Mouse (Mus musculus): Measurements from ENCODE around the gene Has3.

Gene Has3

DNA sequence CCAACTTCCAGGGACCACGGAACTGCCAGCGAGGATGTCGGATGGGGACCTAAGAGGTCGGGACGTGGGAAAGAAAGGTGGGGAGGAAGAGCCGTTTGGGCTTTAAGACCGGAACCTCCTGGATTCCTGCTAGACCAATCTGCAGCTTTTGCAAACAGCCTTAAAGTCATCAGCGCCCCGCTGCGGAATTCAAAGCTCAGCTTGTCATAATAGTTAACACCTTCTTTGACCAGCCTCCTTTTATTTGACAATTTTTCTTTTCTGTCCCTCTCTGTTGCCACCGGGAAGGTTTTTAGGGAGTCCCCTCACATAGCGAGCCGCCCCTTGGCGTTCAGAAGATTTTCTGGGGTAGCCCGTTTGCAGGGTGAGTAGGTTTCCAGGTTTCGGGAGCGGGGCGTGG lies at the start of gene Has3:
Gene Has3, plus strand, starts transcription at position 192 of the 400 bp plus-strand sequence.
- in situ Hi-C loops (cut with MboI; ENCODE audit: unreplicated experiment in 2 of 2) = no loop called here

DNA sequence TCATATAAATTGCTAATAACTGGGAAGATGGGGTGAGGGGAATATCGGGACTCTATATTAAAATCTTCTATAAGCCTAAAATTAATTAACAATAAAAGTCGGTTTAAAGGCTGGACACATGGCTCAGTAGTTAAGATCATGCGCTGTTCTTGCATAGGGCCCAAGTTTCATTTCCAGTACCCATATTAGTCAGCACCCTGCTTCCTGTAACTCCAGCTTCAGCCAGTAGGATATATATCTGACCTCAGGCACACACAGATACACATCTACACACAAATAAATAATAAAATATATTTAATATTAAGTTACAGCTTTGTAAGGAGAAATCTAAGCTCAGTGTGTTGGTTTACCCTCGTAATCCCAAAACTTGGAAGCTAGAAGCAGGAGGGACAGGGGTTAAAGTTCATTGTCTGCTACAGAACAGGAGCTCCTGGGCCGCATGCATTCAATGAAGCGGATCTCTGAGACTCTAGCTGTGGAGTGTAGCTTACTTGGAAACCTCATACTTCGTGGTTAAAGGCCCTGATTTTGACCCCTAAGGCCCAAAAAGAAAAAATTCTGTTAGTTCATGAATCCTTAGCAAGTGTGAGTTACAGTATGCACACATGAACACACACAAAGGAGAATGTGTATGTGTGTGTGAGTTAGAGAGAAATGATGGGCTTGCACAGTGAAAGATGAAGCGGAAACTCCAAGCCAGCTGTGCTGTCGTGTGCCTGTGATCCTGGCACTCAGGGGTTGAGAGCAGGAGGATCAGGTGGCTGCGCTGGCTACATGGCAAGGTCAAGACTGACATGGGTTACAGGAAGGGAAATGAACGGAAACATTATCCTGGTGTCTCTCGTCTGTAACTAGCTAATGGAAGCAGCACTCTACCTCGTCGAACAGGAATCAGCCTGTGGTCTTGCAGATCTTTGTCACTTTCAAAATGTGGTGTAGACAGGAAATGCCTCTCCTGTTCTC lies 49.2 kb upstream of the Has3 start:
- in situ Hi-C loops (cut with MboI; ENCODE audit: unreplicated experiment in 2 of 2) = no loop called here

DNA sequence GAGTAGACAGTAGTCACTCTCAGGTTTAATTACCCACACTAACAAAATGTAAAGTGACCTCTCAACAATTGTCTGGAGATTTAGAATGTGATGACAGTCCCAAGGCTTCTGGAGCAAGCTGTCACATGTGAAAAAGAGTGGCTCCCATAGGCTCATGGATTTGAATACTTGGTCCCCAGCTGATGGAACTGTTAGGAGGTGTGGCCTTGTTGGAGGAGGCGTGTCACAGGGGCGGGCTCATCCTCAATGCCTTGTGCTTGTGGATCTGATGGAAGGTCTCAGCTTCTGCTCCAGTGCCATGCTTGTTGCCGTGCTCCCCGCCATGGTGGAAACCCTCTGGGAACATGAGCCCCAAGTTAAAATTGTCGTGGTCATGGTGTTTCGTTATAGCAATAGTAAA lies 41.1 kb upstream of the Has3 start:
- in situ Hi-C loops (cut with MboI; ENCODE audit: unreplicated experiment in 2 of 2) = no loop called here

DNA sequence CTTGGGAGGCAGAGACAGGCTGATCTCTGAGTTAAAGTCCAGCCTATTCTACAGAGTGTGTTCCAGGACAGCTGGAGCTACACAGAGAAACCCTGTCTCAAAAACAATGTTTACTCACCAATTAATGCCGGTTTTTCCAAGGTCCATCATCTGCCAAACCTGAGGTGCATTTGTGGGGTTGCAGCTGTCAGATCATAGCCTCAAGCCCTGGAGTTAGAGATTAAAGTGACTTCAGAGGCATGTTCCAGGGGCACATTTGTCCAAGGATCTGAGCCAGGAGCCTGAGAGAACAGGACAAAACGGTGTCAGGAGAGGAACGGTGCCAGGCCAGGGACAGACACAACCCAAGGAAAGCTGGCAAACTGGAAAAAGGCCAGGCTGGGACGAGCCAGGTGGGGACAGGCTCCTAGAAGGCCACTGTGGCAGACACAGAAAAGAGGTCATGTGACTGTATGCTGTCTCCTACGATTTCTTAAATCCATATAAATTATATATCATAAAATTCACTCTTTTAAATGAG lies 40.5 kb upstream of the Has3 start:
- in situ Hi-C loops (cut with MboI; ENCODE audit: unreplicated experiment in 2 of 2) = no loop called here

DNA sequence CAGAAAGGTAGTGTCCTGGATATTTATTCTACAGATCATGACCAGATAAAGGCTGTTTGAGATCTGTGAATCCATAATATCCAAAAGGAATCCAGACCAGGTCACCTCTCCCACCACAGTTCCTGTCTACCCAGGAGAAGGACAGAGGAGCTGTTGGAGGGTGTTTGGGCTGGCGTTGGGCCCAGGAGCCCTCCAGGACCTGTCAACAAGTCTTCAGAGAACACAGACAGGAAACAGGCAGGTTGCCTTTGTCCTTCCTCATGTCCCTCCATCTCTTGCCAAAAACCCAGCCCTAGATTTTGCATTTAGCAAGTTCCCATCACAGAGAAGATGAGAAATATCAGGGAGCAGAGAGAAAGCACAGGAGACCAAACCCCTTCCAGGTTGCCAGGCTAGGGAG lies 35.1 kb upstream of the Has3 start:
- in situ Hi-C loops (cut with MboI; ENCODE audit: unreplicated experiment in 2 of 2) = no loop called here

DNA sequence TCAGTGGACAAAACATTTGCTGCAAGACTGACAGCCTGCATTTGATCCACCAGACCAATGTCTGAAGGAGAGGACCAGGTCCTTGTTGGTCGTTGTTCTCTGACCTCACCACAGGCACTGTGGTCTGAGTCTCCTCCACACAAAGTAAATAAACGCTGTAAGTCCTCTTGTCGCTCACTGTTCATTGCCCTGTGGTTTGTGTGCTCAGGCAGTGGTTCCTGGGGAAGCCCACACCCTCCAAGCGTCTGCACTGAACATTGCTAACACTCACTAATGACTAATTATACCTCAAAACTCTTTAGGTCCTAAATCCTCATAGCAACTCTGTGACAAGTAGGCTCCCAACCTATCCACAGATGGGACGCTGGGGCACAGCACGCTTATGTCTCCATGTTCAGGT lies 33.5 kb upstream of the Has3 start:
- in situ Hi-C loops (cut with MboI; ENCODE audit: unreplicated experiment in 2 of 2) = no loop called here

DNA sequence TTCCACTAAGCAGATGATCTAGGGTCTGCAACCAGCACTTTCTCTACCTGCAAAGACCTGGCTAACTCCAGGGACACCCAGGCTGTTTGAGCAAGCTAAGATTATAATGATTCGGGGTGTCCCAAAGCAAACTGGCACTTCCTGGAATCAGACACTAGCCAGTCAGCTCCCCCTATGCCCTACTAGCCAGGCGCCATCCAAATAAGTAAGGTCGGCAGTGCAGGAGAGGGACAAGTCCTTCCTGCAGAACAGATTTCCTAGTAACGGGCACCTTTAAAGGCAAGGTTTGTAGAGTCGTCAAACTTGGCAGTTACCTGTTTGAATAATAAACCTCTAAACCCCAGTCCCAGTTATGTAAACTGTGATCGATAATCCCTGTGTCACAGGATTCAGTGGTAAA lies 31.2 kb upstream of the Has3 start:
- in situ Hi-C loops (cut with MboI; ENCODE audit: unreplicated experiment in 2 of 2) = no loop called here

DNA sequence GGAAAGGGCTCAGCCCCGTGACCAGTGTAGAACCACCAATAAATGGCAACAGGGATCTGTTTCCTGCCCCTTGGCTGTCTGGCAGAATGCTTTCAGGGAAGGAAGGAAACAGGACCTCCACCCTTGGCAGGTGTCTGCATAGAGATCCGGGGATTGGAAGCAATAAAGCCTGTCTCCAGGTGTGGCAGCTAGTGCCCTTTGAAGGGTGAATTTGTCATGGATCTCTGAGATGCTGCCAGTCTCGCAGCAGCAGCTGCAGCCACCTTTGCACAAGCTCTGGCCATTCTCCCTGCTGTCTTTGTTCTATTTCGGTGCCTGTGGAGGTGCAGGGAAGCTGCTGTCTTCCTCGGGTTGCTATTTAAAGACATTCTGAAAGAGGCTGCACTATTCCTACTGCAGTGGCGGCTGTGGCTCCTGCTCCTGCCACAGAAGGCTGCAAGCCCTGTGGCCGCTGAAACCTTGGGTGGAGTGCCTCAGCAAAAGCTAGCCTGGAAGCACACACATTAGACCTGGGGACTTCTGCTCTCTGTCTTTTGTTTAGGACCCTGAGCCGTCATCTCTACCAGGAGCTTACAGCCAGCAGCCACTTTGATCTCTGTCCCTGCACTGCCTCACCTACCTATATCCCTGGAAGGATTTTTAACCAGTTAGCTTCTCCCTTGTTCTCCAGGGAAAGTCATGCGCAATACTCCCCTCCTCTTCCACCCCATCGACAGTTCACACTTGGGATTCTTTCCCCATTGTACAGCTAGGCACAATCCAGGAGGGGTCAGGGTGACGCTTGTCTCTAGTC lies 30.6 kb upstream of the Has3 start:
- in situ Hi-C loops (cut with MboI; ENCODE audit: unreplicated experiment in 2 of 2) = no loop called here

DNA sequence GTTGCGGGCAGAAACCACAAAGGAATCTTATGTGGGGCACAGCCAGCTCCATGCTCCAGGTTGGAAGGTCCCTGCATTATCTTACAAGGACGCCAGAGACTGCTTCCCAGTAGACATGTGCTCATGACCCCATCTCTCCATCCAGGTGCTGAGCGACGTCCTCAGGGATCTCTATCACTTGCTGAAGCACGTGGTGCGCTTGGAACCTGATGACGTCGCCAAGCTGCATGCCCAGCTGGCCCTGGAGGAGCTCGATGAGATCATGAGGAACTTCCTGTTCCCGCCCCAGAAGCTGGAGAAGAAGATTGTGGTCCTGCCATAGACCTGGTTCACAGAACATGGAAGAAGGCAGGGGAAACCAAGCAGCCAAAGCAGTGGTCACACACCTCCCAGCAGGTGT lies 20.0 kb upstream of the Has3 start:
- in situ Hi-C loops (cut with MboI; ENCODE audit: unreplicated experiment in 2 of 2) = no loop called here

DNA sequence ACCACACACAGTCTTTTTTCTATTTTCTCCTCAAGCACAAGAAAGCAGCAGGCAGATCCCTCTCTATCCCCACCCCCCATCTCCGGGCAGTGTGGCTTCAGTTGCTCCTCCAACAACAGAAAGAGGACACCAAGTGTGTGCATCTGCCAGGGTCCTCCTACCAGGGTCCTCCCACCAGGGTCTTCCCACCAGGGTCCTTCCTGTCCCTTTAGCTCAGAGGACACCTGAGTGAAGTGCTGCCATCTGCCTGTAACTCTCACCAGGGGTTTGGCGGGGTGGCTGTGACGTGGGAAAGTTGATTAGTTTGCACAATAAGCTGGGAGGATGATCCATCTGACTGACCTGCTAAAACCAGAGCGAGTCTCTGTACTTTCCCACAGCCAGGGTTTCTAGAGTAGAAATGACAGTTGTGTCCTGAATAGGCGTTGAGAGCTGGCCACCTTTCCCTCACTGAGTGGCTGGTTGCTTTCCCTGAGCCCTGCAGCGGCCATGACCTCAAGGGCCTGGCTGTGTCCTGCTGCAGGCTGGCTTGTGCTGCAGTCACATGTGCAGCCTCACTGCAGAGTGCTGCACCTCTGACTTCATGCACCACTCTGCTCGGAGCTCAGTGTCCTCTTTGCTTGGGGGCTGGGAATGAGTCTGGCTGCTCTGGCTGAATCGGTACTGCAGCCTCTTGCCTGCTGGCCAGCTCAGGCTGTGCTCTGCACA lies 15.4 kb upstream of the Has3 start:
- in situ Hi-C loops (cut with MboI; ENCODE audit: unreplicated experiment in 2 of 2) = no loop called here

DNA sequence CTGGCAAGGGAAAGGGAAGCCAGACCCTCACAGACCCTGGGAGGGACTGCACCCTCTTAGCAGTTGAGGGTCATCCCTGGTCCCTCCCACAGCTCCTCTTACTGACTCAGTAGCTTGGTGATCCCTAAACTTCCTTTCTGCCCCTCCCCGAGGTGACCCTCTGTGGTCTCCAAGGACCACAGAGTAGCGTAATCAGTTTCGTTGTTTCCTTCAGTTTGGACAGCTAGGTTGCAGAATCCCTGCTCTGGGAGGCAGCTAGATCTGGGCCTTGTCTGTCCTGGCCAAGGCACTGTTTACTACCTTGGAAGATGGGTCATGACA lies 14.8 kb upstream of the Has3 start:
- in situ Hi-C loops (cut with MboI; ENCODE audit: unreplicated experiment in 2 of 2) = no loop called here

DNA sequence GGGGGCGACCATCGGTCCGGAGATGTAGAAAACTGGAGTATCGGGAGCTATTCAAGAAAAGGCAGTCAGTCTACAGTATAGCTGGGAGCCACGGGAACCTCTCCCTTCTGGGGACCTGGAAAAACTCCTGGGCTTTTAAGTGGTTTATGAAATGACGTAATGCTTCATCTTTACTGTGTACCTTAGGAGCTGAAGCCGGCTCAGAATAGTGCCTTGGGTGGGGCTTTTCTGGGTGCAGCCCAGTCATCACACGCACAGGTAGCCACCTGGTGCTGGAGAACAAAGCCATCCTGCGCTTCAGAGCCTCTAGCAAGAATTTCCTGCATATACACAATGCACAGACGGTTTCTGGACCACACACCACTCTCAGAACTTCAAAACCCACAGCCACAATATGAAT lies 7.2 kb upstream of the Has3 start:
- in situ Hi-C loops (cut with MboI; ENCODE audit: unreplicated experiment in 2 of 2) = no loop called here

DNA sequence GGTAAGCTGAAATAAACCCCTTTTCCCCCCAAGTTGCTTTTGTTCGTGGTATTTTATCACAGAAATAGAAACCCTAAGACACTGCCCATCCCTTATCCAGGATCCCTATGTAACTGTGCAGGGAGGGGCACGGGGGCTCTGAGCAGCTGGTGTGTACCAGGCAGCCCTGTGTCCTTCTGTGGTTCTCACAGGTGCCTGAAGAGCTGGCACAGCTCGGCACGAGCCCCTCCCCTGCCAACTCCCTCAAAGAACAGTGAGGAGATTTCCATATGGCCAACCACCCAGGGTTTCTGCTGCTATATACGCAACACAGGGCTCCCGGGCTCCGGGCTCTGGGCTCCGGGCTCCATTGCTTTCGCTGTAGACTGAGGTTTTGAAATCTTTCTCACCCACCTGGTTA lies 4.7 kb upstream of the Has3 start:
- in situ Hi-C loops (cut with MboI; ENCODE audit: unreplicated experiment in 2 of 2) = no loop called here

DNA sequence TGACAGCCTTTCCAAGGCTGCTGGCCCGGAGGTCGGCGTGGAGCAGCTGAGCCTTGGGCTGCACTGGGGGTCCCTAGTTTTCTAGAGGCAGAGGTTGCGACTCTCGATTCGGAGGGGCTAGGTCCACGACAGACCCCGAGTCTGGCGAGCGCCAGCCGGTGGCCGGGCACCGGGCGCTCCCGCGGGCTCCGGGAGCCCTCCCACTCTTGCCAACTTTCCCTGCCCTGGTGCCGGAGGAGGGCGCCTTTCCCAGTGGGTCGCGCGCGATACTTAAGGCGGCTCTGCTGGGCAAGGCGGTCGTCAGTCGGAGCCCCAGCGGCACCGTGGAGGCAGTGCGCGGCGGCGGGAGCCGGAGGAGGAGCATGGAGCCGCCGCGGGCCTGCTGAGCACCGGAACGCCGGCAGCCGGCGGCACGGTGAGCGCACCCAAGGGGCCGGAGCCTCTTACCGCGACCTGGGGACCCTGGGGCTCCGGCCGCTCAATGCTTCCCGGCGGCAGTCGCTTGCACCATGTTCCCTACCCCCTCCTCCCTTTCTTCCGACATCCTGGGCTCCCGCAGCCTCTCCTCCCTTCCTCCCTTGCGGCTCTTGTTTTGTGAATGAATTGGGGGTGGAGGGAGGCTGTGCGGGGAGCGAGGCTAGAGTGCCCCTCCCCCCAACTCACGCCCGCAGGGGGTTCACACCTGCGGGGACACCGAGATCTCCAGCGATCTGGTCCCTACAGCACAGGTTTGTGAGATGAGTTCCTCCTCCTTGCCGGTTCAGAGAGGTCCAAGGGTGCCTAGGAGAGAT lies 690 bp downstream of the Has3 start:
- in situ Hi-C loops (cut with MboI; ENCODE audit: unreplicated experiment in 2 of 2) = no loop called here

DNA sequence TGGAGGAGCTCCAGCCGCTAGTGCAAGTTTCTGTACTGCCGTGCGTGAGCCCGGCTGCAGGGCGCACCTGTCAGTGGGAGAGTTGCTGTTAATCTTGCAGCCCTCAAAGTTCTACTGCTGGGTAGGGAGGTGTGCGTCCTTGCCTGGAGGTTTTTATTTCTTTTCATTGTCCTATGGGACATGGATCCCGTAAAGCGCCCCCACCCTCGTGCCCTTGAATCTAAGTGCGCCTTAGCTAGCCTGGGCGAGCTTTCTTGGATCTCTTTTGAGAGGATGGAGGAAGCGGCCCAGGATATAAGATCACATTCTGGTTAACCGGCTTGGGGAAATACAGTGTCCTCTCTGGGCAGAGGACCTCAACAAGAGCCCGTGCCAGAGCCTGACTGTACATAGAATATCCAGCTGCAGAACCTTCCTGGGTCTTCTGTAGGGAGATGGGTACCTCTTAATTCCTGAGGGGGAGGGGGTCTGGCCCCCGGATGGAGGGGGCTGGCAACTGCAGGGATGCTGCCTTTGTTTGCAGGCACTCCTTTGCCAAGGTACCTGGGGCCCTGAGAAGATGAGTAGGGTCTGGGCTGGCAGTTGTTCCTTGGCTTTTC lies 1.4 kb downstream of the Has3 start:
- in situ Hi-C loops (cut with MboI; ENCODE audit: unreplicated experiment in 2 of 2) = no loop called here

DNA sequence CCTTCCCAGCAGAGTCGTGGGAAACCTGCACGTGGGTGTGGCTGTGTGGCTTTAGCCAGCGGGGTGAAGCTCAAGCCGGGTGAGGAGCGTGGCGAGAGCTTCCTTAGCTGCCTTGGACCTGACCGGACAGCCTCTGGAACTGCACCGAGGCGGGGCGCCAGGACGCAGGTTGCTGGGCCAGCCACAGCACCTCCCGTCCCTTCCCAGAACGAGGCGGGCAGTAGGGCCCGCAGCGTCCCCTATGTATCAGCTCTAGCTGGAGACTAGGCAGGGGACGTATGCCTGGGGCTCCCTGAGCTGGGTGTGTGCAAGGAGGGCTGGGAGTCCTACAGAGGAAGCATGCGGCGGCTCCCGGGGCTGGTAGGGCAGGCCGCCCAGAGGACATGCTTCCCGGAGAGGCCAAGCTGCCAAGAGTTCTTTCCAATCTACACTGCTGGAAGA lies 1.9 kb downstream of the Has3 start:
- in situ Hi-C loops (cut with MboI; ENCODE audit: unreplicated experiment in 2 of 2) = no loop called here

DNA sequence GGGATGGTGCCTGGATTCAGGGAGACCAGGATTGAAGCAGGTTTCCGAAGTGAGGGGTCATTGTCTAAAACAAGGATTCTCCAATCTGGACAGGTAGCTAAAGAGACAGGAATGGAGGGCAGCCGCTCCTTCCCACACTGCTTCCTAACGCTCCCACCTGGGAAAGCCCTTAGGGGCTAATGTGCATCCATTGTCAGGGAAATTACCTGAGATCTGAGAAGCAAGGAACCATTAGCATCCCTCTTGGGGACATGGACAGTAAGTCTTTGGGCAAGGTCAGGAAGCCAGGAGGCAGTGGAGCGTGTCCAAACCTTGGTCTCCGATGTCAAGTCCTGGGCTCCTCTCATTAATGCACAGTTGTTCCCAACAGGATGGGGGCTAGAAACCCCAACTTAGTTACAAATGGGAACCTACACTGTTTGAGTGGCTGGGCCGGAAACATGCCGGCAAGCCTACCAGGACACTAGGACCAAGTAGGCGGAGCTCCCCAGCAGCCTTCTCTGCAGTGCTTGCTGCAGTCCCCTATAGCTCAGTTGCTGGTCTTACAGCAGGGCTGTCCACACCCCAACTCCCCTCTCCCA lies 2.5 kb downstream of the Has3 start:
- in situ Hi-C loops (cut with MboI; ENCODE audit: unreplicated experiment in 2 of 2) = no loop called here

DNA sequence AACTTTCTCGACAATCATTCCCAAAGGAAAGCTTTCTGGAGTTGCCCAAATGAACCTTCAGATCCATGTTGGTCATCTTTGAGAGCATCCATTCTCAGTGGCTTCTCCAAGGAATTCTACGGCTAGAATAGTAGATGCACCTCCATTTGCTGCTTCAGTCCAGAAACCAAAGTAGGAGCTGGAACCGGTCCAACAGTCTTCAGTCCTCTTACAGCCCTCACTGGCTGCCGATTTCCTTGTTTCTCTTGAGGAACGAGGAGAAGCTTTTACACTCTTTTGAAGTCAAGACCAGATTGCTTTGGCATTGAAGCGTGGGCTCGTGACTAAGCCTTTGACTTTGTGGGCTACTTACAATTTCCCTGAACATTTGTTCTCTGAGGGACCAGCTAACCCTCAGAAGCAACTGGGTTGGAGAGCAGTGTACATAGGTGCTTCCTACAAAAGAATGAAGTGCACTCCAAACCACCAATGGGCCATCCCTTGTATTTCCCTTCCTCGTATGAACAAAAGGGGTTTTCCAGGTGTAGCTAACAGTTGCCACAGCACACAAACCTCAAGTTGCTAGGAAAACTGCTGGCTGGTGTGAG lies 10.2 kb downstream of the Has3 start:
- in situ Hi-C loops (cut with MboI; ENCODE audit: unreplicated experiment in 2 of 2) = loop anchor here in 1 of 2 experiments (10.0 to 25.0 kb wide), 2 partner anchors 125 to 707 kb away; partner anchors contain the start of gene Psmd7

DNA sequence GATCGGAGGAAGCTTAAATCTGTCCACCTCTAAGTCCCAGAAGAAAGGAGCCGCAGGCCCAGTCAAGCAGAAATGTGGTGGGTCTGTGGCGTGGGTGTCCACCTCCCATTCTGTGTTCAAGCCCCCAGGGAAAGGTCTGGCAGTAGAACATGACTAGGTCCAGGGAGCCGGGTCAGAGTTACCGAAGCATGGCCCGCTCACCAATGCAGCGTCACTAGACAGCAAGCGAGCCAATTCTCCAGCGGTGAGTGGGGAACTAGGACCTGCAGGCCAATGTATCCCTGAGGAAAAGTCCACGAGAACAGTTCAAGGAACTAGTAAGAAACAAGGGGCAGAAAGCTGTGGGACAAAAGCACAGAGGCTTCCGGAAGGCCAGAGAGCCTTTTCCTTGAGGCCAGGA lies 14.1 kb downstream of the Has3 start:
- in situ Hi-C loops (cut with MboI; ENCODE audit: unreplicated experiment in 2 of 2) = loop anchor here in 1 of 2 experiments (10.0 to 25.0 kb wide), 2 partner anchors 121 to 703 kb away; partner anchors contain the start of gene Psmd7

All from v-Abl transformed pro-B cells (cell line).